Mouse (Mus musculus) neural tube, embryonic 14.5 days (tissue): Measurements from ENCODE around the gene Morn3. TPM values are rescaled to one million over a fixed set of nuclear protein-coding genes. Genes with fewer than 3 reads are reported as not detected.

Source experiments
- polyA plus RNA-seq: library from polyadenylated mRNA; unstranded; fragments of >200 nt; fragmentation: Nextera tagmentation; extraction: Ambion mirVana; gene quantifications from 2 replicates; pipeline ENCODE4 v1.2.1, GENCODE M21; 2014

Morn3 gene
- polyA plus RNA-seq, 1 experiment from 2014 or later, result 0.37 TPM

Other genes starting within 250 kb of the Morn3 start
- gene Anapc5, start 225.7 kb downstream of the Morn3 start, polyA plus RNA-seq, result 488 and 511 TPM in 2 replicates
- gene Rnf34, start 197.0 kb downstream of the Morn3 start, polyA plus RNA-seq, result 51.3 and 53.0 TPM in 2 replicates
- gene Kdm2b, start 57.2 kb downstream of the Morn3 start, polyA plus RNA-seq, result 82.7 and 92.6 TPM in 2 replicates
- 13.0 and 17.3 TPM in 2 replicates for gene Orai1, start 31.9 kb downstream of the Morn3 start, polyA plus RNA-seq
- 15.6 and 16.1 TPM in 2 replicates for gene Tmem120b, start 21.4 kb upstream of the Morn3 start, polyA plus RNA-seq
- 8.9 and 13.1 TPM in 2 replicates for gene Rhof, start 85.7 kb upstream of the Morn3 start, polyA plus RNA-seq
- 13.0 and 15.9 TPM in 2 replicates for gene Setd1b, start 95.2 kb upstream of the Morn3 start, polyA plus RNA-seq
- 63.9 and 78.7 TPM in 2 replicates for gene Psmd9, start 122.4 kb upstream of the Morn3 start, polyA plus RNA-seq
- not detected in 2 replicates for gene Hpd, start 135.7 kb upstream of the Morn3 start, polyA plus RNA-seq
- 1.1 and 1.4 TPM in 2 replicates for gene Wdr66, start 205.1 kb upstream of the Morn3 start, polyA plus RNA-seq